Mouse (Mus musculus) stomach, postnatal 0 days (tissue): Measurements from ENCODE around the gene Nedd9. TPM values are rescaled to one million over a fixed set of nuclear protein-coding genes. Genes with fewer than 3 reads are reported as not detected.

Experiments
- ATAC-seq: fragments of 200-750 bp; cut with Nextera tagmentation; 2 replicates; pipeline ENCODE4 v1.8.0; 2017; ENCODE audit not compliant: low FRiP score, low TSS enrichment
- DNase-seq: peaks from one replicate; pipeline ENCODE4 v3.0.0-alpha.2; 2016; ENCODE audit warnings: low spot score
- H3K27ac ChIP-seq: fragments of 300-500 bp; sonication (generic); replicated peaks from 2 replicates; pipeline ENCODE4 v1.5.1; 2014; ENCODE audit warnings: mild to moderate bottlenecking, control low read depth
- H3K27me3 ChIP-seq: fragments of 300-500 bp; sonication (generic); 2 replicates; pipeline ENCODE4 v1.6.1; 2014; ENCODE audit warnings: low read length; ENCODE audit not compliant: control insufficient read depth, insufficient read depth
- H3K36me3 ChIP-seq: fragments of 300-500 bp; sonication (generic); 2 replicates; pipeline ENCODE4 v1.6.1; 2014; ENCODE audit warnings: low read length, mixed read lengths; ENCODE audit not compliant: control insufficient read depth, insufficient read depth
- H3K4me1 ChIP-seq: fragments of 300-500 bp; sonication (generic); replicated peaks from 2 replicates; pipeline ENCODE4 v1.6.1; 2014; ENCODE audit warnings: antibody characterized with exemption; ENCODE audit not compliant: control insufficient read depth, insufficient read depth
- H3K4me2 ChIP-seq: fragments of 300-500 bp; sonication (generic); replicated peaks from 2 replicates; pipeline ENCODE4 v1.6.1; 2014; ENCODE audit warnings: low read depth, mild to moderate bottlenecking, control low read depth, moderate library complexity
- H3K4me3 ChIP-seq: fragments of 300-500 bp; sonication (generic); 2 replicates; pipeline ENCODE4 v1.5.1; 2014; ENCODE audit warnings: low read depth, low read length, control low read depth
- H3K9ac ChIP-seq: fragments of 300-500 bp; sonication (generic); 2 replicates; pipeline ENCODE4 v1.6.1; 2014; ENCODE audit warnings: mild to moderate bottlenecking, low read length, control low read depth, mixed read lengths
- H3K9me3 ChIP-seq: fragments of 300-500 bp; sonication (generic); 2 replicates; pipeline ENCODE4 v1.6.1; 2016; ENCODE audit warnings: low read length; ENCODE audit not compliant: control insufficient read depth
- CTCF ChIP-seq: IDR thresholded peaks from 2 replicates; pipeline ENCODE4 v1.5.1; 2016; ENCODE audit warnings: antibody characterized with exemption, low read depth, mild to moderate bottlenecking, moderate library complexity
- EP300 ChIP-seq: optimal IDR thresholded peaks from 2 replicates; pipeline ENCODE3; 2016; ENCODE audit warnings: antibody characterized with exemption
- WGBS: fragments of 180-500 bp; shearing (Covaris S2); extraction: QIAGEN DNeasy Blood & Tissue Kit; methylation state at CpG from one replicate; pipeline ENCODE4 v1.1.7; 2014; 5-methylcytosine and 5-hydroxymethylcytosine counted together
- polyA plus RNA-seq: library from polyadenylated mRNA; unstranded; fragments of >200 nt; fragmentation: Nextera tagmentation; extraction: Ambion mirVana; gene quantifications from 2 replicates; pipeline ENCODE4 v1.2.1, GENCODE M21; 2015

Gene Nedd9
- polyA plus RNA-seq, 1 experiment from 2014 or later: 17.1 TPM

DNA sequence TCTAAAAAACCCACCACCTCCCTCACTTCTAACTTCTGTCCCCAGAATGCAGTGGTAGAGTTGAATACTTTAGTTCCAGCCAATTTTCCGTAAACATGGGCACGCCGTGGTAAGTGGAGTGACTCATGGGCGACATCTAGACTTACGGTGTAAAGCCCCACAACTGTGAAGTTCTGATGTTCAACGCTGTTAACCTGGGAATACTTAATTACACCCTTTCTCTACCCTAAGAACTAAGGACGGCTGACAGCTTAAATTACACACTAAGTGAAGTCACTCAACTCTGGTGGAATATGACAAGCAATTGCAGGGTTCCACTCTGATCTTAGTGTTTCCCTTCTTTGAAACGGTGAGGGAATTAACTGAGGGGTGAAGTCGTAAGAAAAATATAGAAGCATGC lies 122.9 kb downstream of the Nedd9 start:
- DNase-seq (no peak), ATAC-seq (no peak)
- H3K4me3 ChIP-seq: no peak overlapping the region
- TF ChIP-seq EP300 (no peak), CTCF (no peak)
- no peak overlapping the region for H3K27ac ChIP-seq
- H3K27me3 ChIP-seq: no peaks in the 10 kb centered on the region
- no peaks in the 10 kb centered on the region for H3K36me3 ChIP-seq
- no peak overlapping the region for H3K9ac ChIP-seq
- no peaks in the 10 kb centered on the region for H3K9me3 ChIP-seq
- no peaks in the 10 kb centered on the region; the same call in 1 of the 2 replicates for H3K4me1 ChIP-seq
- 72% methylated on average over 9 of the region's 9 CpGs for WGBS
- no peak overlapping the region for H3K4me2 ChIP-seq

DNA sequence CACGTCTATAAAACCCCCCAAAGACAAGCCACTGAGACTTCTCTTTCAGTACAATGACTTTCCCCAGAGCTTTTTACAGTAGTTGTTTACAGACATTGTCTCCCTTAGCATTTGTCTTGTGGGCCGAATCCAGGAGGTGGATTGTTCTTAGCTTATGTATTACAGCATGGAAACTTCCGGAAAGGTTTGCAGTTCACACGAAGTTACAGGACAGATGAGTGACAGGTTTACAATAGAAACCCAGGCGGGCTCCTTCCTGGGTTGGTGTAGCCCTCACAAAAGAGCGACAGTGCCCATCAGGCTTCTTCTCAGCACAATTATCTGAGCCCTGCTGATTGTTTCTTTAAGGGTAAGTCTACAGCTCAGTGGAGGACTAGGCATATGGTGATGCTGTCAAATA lies 124.3 kb downstream of the Nedd9 start:
- H3K4me1 ChIP-seq: no peaks in the 10 kb centered on the region; the same call in 1 of the 2 replicates
- DNase-seq (no peak), ATAC-seq (no peak)
- no peaks in the 10 kb centered on the region for H3K27me3 ChIP-seq
- H3K4me2 ChIP-seq: no peak overlapping the region
- no peak overlapping the region for H3K27ac ChIP-seq
- WGBS: 62% methylated on average over 6 of the region's 6 CpGs
- H3K9ac ChIP-seq: no peak overlapping the region
- no peaks in the 10 kb centered on the region for H3K36me3 ChIP-seq
- H3K4me3 ChIP-seq: no peak overlapping the region
- no peaks in the 10 kb centered on the region for H3K9me3 ChIP-seq
- TF ChIP-seq EP300 (no peak), CTCF (no peak)

DNA sequence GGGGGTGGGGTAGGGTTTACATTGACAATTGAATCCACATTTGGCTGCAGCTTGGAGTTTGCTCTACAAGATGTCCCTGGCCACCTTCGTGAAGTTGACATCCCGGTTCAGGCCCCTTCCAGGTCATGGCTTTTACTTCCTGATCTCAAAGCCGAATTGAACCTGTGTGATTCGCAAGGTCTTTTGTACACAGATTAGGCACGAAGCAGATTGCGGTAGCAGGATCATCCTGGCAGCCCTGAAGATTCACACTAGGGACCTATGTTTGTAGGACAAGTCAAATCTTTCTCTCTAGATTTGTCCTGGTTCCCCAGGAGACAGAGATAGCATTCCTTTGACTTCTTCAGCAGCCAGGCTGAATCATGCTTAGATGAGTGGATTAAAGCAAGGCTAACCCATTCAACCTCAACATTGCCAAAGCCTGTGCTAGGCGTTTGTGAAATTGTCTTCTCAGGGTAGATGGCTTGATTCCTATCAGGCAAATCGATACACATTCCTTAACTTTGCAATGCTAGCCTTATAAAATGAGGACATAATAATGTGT lies 126.8 kb downstream of the Nedd9 start:
- Histone ChIP-seq H3K9me3 (no peaks in the 10 kb centered on the region), H3K27ac (no peak overlapping the region), H3K27me3 (no peaks in the 10 kb centered on the region), H3K9ac (no peak overlapping the region), H3K4me1 (peaks cover 6% of the 10 kb centered on the region; the same call in 1 of the 2 replicates), H3K4me3 (no peak overlapping the region), H3K36me3 (no peaks in the 10 kb centered on the region), H3K4me2 (no peak overlapping the region)
- WGBS: 54% methylated on average over 8 of the region's 8 CpGs
- DNase-seq: no peak
- no peak for TF ChIP-seq EP300
- no peak for TF ChIP-seq CTCF
- ATAC-seq: no peak

DNA sequence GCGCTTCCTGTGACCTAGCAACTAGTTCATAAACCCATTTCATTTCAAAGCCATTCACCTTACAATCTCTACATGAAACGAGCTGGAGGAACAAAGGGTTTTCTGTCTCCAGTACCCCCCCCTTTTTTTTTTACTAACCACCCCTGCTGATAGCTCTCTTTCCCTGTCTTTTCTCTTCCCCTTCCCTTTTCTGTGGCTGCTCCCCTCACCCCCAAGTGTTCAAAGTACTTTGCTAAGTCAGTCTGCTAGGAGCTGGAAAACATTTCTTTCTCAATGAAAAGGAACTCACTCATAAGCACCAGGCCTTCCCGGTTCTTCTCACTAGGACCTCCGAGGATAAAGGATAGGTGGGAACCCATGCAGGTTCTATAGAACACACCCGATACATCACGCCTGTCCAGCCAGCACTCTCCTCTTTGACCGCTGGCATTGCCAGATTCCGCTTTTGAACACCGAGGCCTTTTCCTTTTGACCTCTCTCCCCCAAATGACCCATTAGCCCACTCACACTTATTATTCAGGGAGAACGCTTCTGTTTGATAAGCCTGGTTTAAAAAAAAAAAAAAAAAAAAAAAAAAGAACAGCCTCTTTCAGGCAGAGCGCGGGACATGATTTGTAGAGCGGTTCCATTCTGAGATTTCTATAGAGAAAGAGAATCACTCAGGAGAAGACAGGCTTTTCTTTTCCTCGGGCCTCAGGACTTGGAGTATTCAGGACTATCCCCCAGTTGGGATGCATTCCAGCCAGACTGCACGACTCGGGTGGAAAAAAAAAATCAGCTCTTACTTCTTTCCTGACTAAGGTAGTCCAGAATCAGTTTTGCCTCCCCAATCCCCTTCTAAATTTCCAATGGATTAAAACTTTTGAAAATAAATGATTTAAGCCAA lies 127.6 kb downstream of the Nedd9 start:
- H3K4me1 ChIP-seq: peaks cover 8% of the 10 kb centered on the region; the same call in 1 of the 2 replicates
- ATAC-seq (no peak), DNase-seq (no peak)
- 0 out of 2 replicates have a peak overlapping the region, but pooled peaks have one; percentile 23 for H3K9ac ChIP-seq
- WGBS: 8% methylated on average over 16 of the region's 16 CpGs
- H3K4me2 ChIP-seq: peak overlapping the region; percentile 58
- no peak for TF ChIP-seq CTCF
- no peak for TF ChIP-seq EP300
- peak overlapping the region; percentile 96 for H3K27ac ChIP-seq
- H3K27me3 ChIP-seq: no peaks in the 10 kb centered on the region
- no peaks in the 10 kb centered on the region for H3K9me3 ChIP-seq
- no peaks in the 10 kb centered on the region for H3K36me3 ChIP-seq
- peak overlapping the region; percentile 71 for H3K4me3 ChIP-seq

DNA sequence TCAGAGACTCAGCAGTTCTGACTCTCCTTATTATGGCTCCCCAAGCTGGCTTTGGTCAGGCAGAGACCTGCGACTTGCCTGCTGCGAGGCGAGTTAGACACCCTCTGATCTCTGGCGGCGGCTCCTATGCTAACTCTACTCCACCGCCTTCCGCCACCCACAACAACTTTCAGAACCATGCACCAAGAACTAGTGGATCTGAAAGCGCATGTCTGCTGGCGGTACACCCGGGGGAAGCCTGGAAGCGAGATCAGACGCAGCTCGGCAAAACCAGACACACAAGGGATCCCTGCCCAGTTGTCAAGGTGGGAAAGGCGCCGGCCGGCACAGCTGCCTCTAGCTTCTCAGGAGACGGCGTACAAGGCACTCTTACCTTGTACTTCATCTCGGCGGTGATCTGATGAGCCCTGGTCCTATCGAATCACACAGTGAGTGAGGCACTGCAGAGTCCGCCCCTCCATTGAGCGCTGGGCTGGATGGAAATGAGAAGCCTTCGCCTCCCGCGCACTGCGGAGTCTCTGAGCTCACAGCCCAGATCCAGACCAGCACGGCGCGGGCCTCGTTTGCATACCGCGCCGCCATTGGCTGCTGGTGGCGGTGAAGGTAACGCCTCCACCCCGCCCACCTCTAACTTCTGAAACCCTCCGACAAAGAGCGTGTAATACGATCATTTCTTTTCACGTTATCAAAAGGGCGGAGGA lies 128.5 kb downstream of the Nedd9 start:
- peak overlapping the region; percentile 58 for H3K4me2 ChIP-seq
- no peaks in the 10 kb centered on the region for H3K36me3 ChIP-seq
- H3K27me3 ChIP-seq: no peaks in the 10 kb centered on the region
- ATAC-seq: peak; percentile 99
- H3K4me3 ChIP-seq: peak overlapping the region; percentile 71
- peak overlapping the region; percentile 96 for H3K27ac ChIP-seq
- peak; percentile 97 for DNase-seq
- under 1% methylated on average over 42 of the region's 42 CpGs for WGBS
- TF ChIP-seq CTCF (peak; percentile 24), EP300 (no peak)
- peaks cover 8% of the 10 kb centered on the region; the same call in 1 of the 2 replicates for H3K4me1 ChIP-seq
- H3K9me3 ChIP-seq: no peaks in the 10 kb centered on the region
- peak overlapping the region; percentile 78 for H3K9ac ChIP-seq
